Mouse (Mus musculus): Measurements from ENCODE around the gene Rps27. TPM values are rescaled to one million over a fixed set of nuclear protein-coding genes. Genes with fewer than 3 reads are reported as not detected.

Rps27 gene
- total and polyA plus RNA-seq, 2 experiments from 2014 or later = 821 to 2,807 TPM

GRCm38 (mm10) chr3:90190859-90191510 is 22.5 kb downstream of the Rps27 start:
- Histone ChIP-seq H3K27ac (ENCODE audit: low read depth, low read length) (no peak overlapping the region), H3K4me1 (ENCODE audit: insufficient read depth, low read length) (no peaks in the 10 kb centered on the region), H3K4me2 (ENCODE audit: low read depth, low read length, poor library complexity, severe bottlenecking) (no peak overlapping the region), H3K36me3 (ENCODE audit: insufficient read depth, low read length) (no peaks in the 10 kb centered on the region), H3K9ac (replicated peaks; ENCODE audit: low read length, poor library complexity, severe bottlenecking) (no peak overlapping the region), H3K9me3 (ENCODE audit: low read length) (no peaks in the 10 kb centered on the region), H3K27me3 (ENCODE audit: insufficient read depth, low read length) (no peaks in the 10 kb centered on the region), H3K4me3 (ENCODE audit: low read depth, low read length) (no peak overlapping the region)
- DNase-seq (ENCODE audit: low spot score) (no peak), ATAC-seq (ENCODE audit: low FRiP score) (no peak)
- WGBS = 83% methylated on average over 11 of the region's 11 CpGs
- no peak for TF ChIP-seq CTCF (IDR thresholded peaks at IDR 0.05)

GRCm38 (mm10) chr3:90183581-90183980 is 29.9 kb downstream of the Rps27 start:
- DNase-seq (ENCODE audit: low spot score) (peak; percentile 8), ATAC-seq (ENCODE audit: low FRiP score) (no peak)
- Histone ChIP-seq H3K9ac (replicated peaks; ENCODE audit: low read length, poor library complexity, severe bottlenecking) (no peak overlapping the region), H3K9me3 (ENCODE audit: low read length) (no peaks in the 10 kb centered on the region), H3K27me3 (ENCODE audit: insufficient read depth, low read length) (no peaks in the 10 kb centered on the region), H3K4me2 (ENCODE audit: low read depth, low read length, poor library complexity, severe bottlenecking) (no peak overlapping the region), H3K4me1 (ENCODE audit: insufficient read depth, low read length) (no peaks in the 10 kb centered on the region), H3K27ac (ENCODE audit: low read depth, low read length) (no peak overlapping the region), H3K36me3 (ENCODE audit: insufficient read depth, low read length) (no peaks in the 10 kb centered on the region), H3K4me3 (ENCODE audit: low read depth, low read length) (no peak overlapping the region)
- TF ChIP-seq CTCF (IDR thresholded peaks at IDR 0.05) = no peak
- 65% methylated on average over 3 of the region's 3 CpGs for WGBS

DNA sequence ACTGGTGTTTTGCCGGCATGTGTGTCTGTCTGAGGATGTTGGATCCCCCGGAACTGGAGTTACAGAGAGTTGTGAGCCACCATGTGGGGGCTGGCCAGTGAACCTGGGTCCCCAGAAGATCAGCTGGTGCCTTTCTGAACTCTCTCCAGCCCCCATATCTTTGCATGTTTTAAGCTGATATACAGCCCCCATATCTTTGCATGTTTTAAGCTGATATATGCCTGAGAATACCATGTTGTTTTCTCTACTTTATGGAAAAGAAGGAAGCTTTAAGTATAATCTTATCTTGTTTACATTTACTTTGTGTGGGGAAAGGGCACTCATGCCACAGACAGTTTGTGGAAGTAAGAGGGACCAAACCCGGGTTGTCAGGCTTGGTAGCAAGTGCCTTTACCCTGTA is 33.9 kb downstream of the Rps27 start:
- ATAC-seq (ENCODE audit: low FRiP score) = no peak
- Histone ChIP-seq H3K4me2 (ENCODE audit: low read depth, low read length, poor library complexity, severe bottlenecking) (no peak overlapping the region), H3K9ac (replicated peaks; ENCODE audit: low read length, poor library complexity, severe bottlenecking) (no peak overlapping the region), H3K27me3 (ENCODE audit: insufficient read depth, low read length) (no peaks in the 10 kb centered on the region), H3K4me3 (ENCODE audit: low read depth, low read length) (no peak overlapping the region), H3K4me1 (ENCODE audit: insufficient read depth, low read length) (no peaks in the 10 kb centered on the region), H3K27ac (ENCODE audit: low read depth, low read length) (no peak overlapping the region), H3K9me3 (ENCODE audit: low read length) (no peaks in the 10 kb centered on the region), H3K36me3 (ENCODE audit: insufficient read depth, low read length) (no peaks in the 10 kb centered on the region)
- TF ChIP-seq CTCF (IDR thresholded peaks at IDR 0.05) = no peak
- DNase-seq (ENCODE audit: low spot score) = no peak
- WGBS = 82% methylated on average over 3 of the region's 3 CpGs

Other genes starting within 250 kb of the Rps27 start
- 40.6 and 45.7 TPM in 2 replicates for gene Hax1, start 214.9 kb downstream of the Rps27 start, total RNA-seq (2014; rRNA removed)
- gene Hax1, start 214.9 kb downstream of the Rps27 start, polyA plus RNA-seq (2015; fragmentation: Nextera tagmentation; extraction: Ambion mirVana) = 71.8 and 77.4 TPM in 2 replicates
- gene 4933434E20Rik, start 162.0 kb downstream of the Rps27 start, total RNA-seq (2014; rRNA removed) = 101 and 111 TPM in 2 replicates
- gene 4933434E20Rik, start 162.0 kb downstream of the Rps27 start, polyA plus RNA-seq (2015; fragmentation: Nextera tagmentation; extraction: Ambion mirVana) = 230 and 246 TPM in 2 replicates
- gene Ubap2l, start 161.0 kb downstream of the Rps27 start, total RNA-seq (2014; rRNA removed) = 108 and 112 TPM in 2 replicates
- 93.2 and 133 TPM in 2 replicates for gene Ubap2l, start 161.0 kb downstream of the Rps27 start, polyA plus RNA-seq (2015; fragmentation: Nextera tagmentation; extraction: Ambion mirVana)
- 182 and 224 TPM in 2 replicates for gene Tpm3, start 141.0 kb downstream of the Rps27 start, total RNA-seq (2014; rRNA removed)
- gene Tpm3, start 141.0 kb downstream of the Rps27 start, polyA plus RNA-seq (2015; fragmentation: Nextera tagmentation; extraction: Ambion mirVana) = 314 and 331 TPM in 2 replicates
- 0.24 and 0.55 TPM in 2 replicates for gene Nup210l, start 109.5 kb downstream of the Rps27 start, total RNA-seq (2014; rRNA removed)
- 0.17 and 0.22 TPM in 2 replicates for gene Nup210l, start 109.5 kb downstream of the Rps27 start, polyA plus RNA-seq (2015; fragmentation: Nextera tagmentation; extraction: Ambion mirVana)
- gene Rab13, start within 50 bp of the Rps27 start, total RNA-seq (2014; rRNA removed) = 3.9 and 5.9 TPM in 2 replicates
- 17.4 and 18.5 TPM in 2 replicates for gene Rab13, start within 50 bp of the Rps27 start, polyA plus RNA-seq (2015; fragmentation: Nextera tagmentation; extraction: Ambion mirVana)
- 37.3 and 39.1 TPM in 2 replicates for gene Jtb, start 17.9 kb upstream of the Rps27 start, total RNA-seq (2014; rRNA removed)
- 115 and 123 TPM in 2 replicates for gene Jtb, start 17.9 kb upstream of the Rps27 start, polyA plus RNA-seq (2015; fragmentation: Nextera tagmentation; extraction: Ambion mirVana)
- 0.77 and 1.6 TPM in 2 replicates for gene Creb3l4, start 29.9 kb upstream of the Rps27 start, total RNA-seq (2014; rRNA removed)
- gene Creb3l4, start 29.9 kb upstream of the Rps27 start, polyA plus RNA-seq (2015; fragmentation: Nextera tagmentation; extraction: Ambion mirVana) = 1.2 and 1.7 TPM in 2 replicates
- 73.0 and 75.3 TPM in 2 replicates for gene Slc39a1, start 34.5 kb upstream of the Rps27 start, total RNA-seq (2014; rRNA removed)
- 60.3 and 62.4 TPM in 2 replicates for gene Slc39a1, start 34.5 kb upstream of the Rps27 start, polyA plus RNA-seq (2015; fragmentation: Nextera tagmentation; extraction: Ambion mirVana)
- gene Crtc2, start 40.5 kb upstream of the Rps27 start, total RNA-seq (2014; rRNA removed) = 19.5 and 20.4 TPM in 2 replicates
- gene Crtc2, start 40.5 kb upstream of the Rps27 start, polyA plus RNA-seq (2015; fragmentation: Nextera tagmentation; extraction: Ambion mirVana) = 17.2 and 18.9 TPM in 2 replicates
- gene Dennd4b, start 51.5 kb upstream of the Rps27 start, total RNA-seq (2014; rRNA removed) = 34.6 and 46.8 TPM in 2 replicates
- 6.9 and 7.7 TPM in 2 replicates for gene Dennd4b, start 51.5 kb upstream of the Rps27 start, polyA plus RNA-seq (2015; fragmentation: Nextera tagmentation; extraction: Ambion mirVana)
- 27.3 and 29.8 TPM in 2 replicates for gene Gatad2b, start 79.5 kb upstream of the Rps27 start, total RNA-seq (2014; rRNA removed)
- 10.2 and 12.9 TPM in 2 replicates for gene Gatad2b, start 79.5 kb upstream of the Rps27 start, polyA plus RNA-seq (2015; fragmentation: Nextera tagmentation; extraction: Ambion mirVana)
- gene Slc27a3, start 176.3 kb upstream of the Rps27 start, total RNA-seq (2014; rRNA removed) = 64.8 and 86.6 TPM in 2 replicates
- gene Slc27a3, start 176.3 kb upstream of the Rps27 start, polyA plus RNA-seq (2015; fragmentation: Nextera tagmentation; extraction: Ambion mirVana) = 30.8 and 31.4 TPM in 2 replicates
- gene Ints3, start 220.0 kb upstream of the Rps27 start, total RNA-seq (2014; rRNA removed) = 58.5 and 61.8 TPM in 2 replicates
- 19.7 and 22.3 TPM in 2 replicates for gene Ints3, start 220.0 kb upstream of the Rps27 start, polyA plus RNA-seq (2015; fragmentation: Nextera tagmentation; extraction: Ambion mirVana)

All from midbrain, postnatal 0 days (tissue).